Mouse (Mus musculus): ENCODE measurements around the gene Gimap8.

- TF ChIP-seq EP300 (IDR thresholded peaks at IDR 0.05; ENCODE audit: low read depth in 1 of 2, low read length in 2 of 2) (no peak), USF1 (IDR thresholded peaks at IDR 0.05; ENCODE audit: low read depth, low read length) (no peak), CTCF (IDR thresholded peaks at IDR 0.05 in 2 of 3, conservative IDR thresholded peaks at IDR 0.05 in 1 of 3; ENCODE audit: control insufficient read depth in 1 of 3, insufficient read depth in 1 of 3, low read depth in 2 of 3, low read length in 3 of 3, poor library complexity in 1 of 3, severe bottlenecking in 1 of 3) (no peak), POLR2A (IDR thresholded peaks at IDR 0.05; ENCODE audit: control insufficient read depth in 1 of 2, insufficient read depth in 1 of 2, low read depth in 1 of 2, low read length in 2 of 2, poor library complexity in 1 of 2) (no peak), MEF2A (IDR thresholded peaks at IDR 0.05; ENCODE audit: extremely low read depth, insufficient replicate concordance, low read depth, low read length, poor library complexity, severe bottlenecking) (no peak), RCOR1 (IDR thresholded peaks at IDR 0.05; ENCODE audit: low read depth, low read length) (no peak), MYC (IDR thresholded peaks at IDR 0.05; ENCODE audit: low read depth, low read length) (no peak), ETS1 (IDR thresholded peaks at IDR 0.05; ENCODE audit: low read depth, low read length) (no peak)
Measured at GRCm38 (mm10) chr6:48630831-48631230, 16.2 kb upstream of the Gimap8 start.
